Mouse (Mus musculus) ovary, adult 2 months (tissue): Measurements from ENCODE around the gene Magel2. TPM values are rescaled to one million over a fixed set of nuclear protein-coding genes. Genes with fewer than 3 reads are reported as not detected.

ENCODE experiments used
- polyA plus RNA-seq: library from polyadenylated mRNA; depleted of rRNA; stranded (reverse); fragments of >200 nt; gene quantifications from 2 replicates; pipeline ENCODE4 v1.2.3, GENCODE M21; 2012; rRNA removed

Magel2 gene
- polyA plus RNA-seq = 0.02 and 0.16 TPM in 2 replicates

DNA sequence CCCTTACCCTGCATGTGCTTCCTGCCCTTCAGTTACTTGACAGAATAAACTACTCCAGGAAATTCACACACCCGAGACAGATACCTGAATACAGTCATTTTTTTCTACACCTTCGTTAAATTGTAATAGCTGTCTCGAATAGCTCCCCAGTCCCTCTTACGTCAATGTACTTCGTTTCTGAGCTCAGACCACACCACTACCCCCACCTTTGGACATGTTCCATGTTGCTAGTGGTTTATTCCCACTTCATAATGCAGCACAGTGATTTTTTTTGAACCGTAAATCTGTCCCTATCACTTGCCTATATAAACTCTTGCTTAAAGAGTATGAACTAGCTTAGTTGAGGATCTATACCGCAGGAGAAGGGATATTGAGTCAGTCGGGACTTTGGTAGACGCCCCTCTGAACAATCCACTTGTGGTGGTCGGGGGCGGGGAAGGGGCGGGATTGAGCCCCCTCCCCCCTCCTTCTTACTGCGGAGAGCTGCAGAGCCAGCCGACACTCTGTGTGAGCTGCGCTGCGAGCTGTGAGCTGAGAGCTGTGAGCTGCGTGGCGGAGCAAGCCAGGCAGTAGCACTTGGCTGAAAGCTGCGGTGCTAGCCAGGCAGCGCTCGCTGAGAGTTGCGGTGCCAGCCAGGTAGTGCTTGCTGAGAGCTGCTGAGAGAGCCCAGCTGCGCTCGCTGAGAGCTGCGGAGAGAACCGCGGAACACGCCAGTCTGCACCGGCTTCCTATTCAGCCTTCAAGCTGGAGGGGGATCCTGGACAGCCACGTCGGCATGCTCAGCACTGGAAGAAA lies at the start of gene Magel2:
Gene Magel2 (plus strand): TSS at position 501 of the 795 bp plus-strand sequence.

DNA sequence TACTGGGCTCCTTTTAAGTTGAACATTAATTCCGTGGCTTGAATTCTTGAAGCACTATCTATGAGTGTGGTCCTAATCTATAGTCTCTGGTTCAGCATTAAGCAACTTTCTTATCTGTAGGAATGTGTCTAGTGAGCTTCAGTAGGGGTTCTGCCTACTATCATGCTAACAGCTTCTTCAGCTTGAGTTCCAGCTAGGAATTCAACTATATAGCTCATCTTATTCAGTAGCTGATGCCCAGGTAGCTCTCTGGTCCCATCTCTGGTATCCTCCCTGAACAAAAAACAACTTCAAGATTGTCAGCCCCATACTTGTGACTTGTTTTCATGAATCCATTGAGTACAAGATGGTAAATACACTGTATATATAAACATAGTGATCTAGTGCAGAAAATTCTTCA lies 30.5 kb upstream of the Magel2 start, which contains the start of gene Ndn:
Gene Ndn (plus strand): TSS at position 301 of the 400 bp plus-strand sequence.

DNA sequence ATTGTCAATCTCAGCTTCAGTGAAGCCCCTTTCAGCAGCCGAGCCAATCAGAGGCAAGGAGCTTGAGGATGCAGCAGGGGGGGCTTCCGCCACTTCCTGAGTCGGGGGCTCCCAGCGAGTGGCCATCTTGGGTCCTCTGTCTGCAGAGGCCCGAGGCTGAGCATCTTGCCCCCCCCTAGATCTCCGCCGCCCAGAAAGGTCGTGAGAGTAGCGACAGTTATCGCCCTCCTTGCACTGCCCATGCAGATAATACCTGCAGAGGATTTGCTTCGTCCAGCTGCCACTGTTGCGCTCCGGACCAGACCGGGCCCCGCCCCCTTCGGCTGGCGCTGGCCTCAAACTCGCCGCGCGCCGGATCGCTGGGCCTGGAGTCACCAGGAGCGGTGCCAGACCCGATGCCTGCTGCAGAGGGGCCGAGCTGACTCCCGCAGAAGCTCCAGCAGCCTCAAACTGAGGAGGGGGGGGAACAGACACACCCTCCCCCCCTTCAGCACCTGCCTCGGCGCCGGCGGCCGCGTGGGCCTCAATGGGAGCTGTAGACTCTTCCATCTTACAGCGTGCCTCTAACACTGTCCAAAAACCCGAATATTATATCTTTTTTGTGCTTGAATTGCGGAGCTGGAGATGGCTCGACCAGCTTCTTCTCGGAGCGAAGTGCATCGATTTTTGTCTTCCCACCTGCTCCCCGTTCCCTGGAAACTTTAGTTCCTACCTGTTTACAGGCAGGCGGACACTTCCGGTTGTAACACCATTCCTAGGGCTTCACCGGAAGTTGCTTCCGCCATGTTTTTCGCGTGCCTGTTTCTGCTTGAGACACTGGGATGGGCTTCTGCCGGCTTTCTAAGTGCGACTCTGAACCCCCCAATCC lies 42.9 kb downstream of the Magel2 start, which contains the start of gene Mkrn3:
Gene Mkrn3 (minus strand): TSS at position 647 of the 868 bp plus-strand sequence.

Other genes with a start within 250 kb of the Magel2 start
- 21.9 and 22.3 TPM in 2 replicates for gene Ndn, start 30.4 kb upstream of the Magel2 start, polyA plus RNA-seq
- 2.1 and 3.7 TPM in 2 replicates for gene Mkrn3, start 43.1 kb downstream of the Magel2 start, polyA plus RNA-seq
- 3.8 and 5.1 TPM in 2 replicates for gene Peg12, start 87.5 kb downstream of the Magel2 start, polyA plus RNA-seq